Mouse (Mus musculus): ENCODE measurements around the gene Lrrc4. TPM values are rescaled to one million over a fixed set of nuclear protein-coding genes. Genes with fewer than 3 reads are reported as not detected.

Gene Lrrc4
- polyA plus RNA-seq, 1 experiment, result 0.32 TPM

- no peaks in the 10 kb centered on the region for H3K27me3 ChIP-seq (ENCODE audit: control insufficient read depth, insufficient read depth, insufficient read length)
- H3K36me3 ChIP-seq (ENCODE audit: control insufficient read depth, insufficient read depth), result peaks cover 22% of the 10 kb centered on the region
- TF ChIP-seq MAX (IDR thresholded peaks at IDR 0.05), result no peak
- no peak for TF ChIP-seq FOSL1 (IDR thresholded peaks at IDR 0.05; ENCODE audit: insufficient read depth, low read length, poor library complexity, severe bottlenecking)
- no peak for TF ChIP-seq CTCF (IDR thresholded peaks at IDR 0.05; ENCODE audit: control insufficient read depth, insufficient read depth, insufficient read length)
- no peak for TF ChIP-seq CEBPB (IDR thresholded peaks at IDR 0.05; ENCODE audit: low read depth)
- no peak for TF ChIP-seq USF1 (IDR thresholded peaks at IDR 0.05; ENCODE audit: low read depth)
- no peak for TF ChIP-seq MYOG (IDR thresholded peaks at IDR 0.05; ENCODE audit: control insufficient read depth, extremely low read depth, insufficient read length)
- TF ChIP-seq MYOD1 (IDR thresholded peaks at IDR 0.05; ENCODE audit: control insufficient read depth, insufficient read length, low read depth), result no peak
- no peaks in the 10 kb centered on the region for H3K79me2 ChIP-seq (ENCODE audit: control insufficient read depth, insufficient read depth)
- no peak overlapping the region for H3K4me3 ChIP-seq (ENCODE audit: insufficient read depth, poor library complexity, severe bottlenecking)
- no peak overlapping the region for H3ac ChIP-seq (ENCODE audit: control insufficient read depth, insufficient read length, low read depth)
- H3K79me3 ChIP-seq (ENCODE audit: low read depth), result no peaks in the 10 kb centered on the region
Observed at GRCm38 (mm10) chr6:28814895-28815294, 16.7 kb downstream of the Lrrc4 start.

GRCm38 (mm10) chr6:28813057-28813456 lies 18.5 kb downstream of the Lrrc4 start:
- Histone ChIP-seq H3K36me3 (ENCODE audit: control insufficient read depth, insufficient read depth) (peaks cover 17% of the 10 kb centered on the region), H3ac (ENCODE audit: control insufficient read depth, insufficient read length, low read depth) (no peak overlapping the region), H3K79me2 (ENCODE audit: control insufficient read depth, insufficient read depth) (no peaks in the 10 kb centered on the region), H3K4me3 (ENCODE audit: insufficient read depth, poor library complexity, severe bottlenecking) (no peak overlapping the region), H3K27me3 (ENCODE audit: control insufficient read depth, insufficient read depth, insufficient read length) (no peaks in the 10 kb centered on the region), H3K79me3 (ENCODE audit: low read depth) (no peaks in the 10 kb centered on the region)
- TF ChIP-seq CEBPB (IDR thresholded peaks at IDR 0.05; ENCODE audit: low read depth), result no peak
- no peak for TF ChIP-seq USF1 (IDR thresholded peaks at IDR 0.05; ENCODE audit: low read depth)
- TF ChIP-seq MYOG (IDR thresholded peaks at IDR 0.05; ENCODE audit: control insufficient read depth, extremely low read depth, insufficient read length), result no peak
- no peak for TF ChIP-seq MYOD1 (IDR thresholded peaks at IDR 0.05; ENCODE audit: control insufficient read depth, insufficient read length, low read depth)
- TF ChIP-seq CTCF (IDR thresholded peaks at IDR 0.05; ENCODE audit: control insufficient read depth, insufficient read depth, insufficient read length), result no peak
- TF ChIP-seq FOSL1 (IDR thresholded peaks at IDR 0.05; ENCODE audit: insufficient read depth, low read length, poor library complexity, severe bottlenecking), result no peak
- no peak for TF ChIP-seq MAX (IDR thresholded peaks at IDR 0.05)

GRCm38 (mm10) chr6:28804751-28805150 lies 26.8 kb downstream of the Lrrc4 start:
- no peaks in the 10 kb centered on the region for H3K27me3 ChIP-seq (ENCODE audit: control insufficient read depth, insufficient read depth, insufficient read length)
- no peak for TF ChIP-seq MYOG (IDR thresholded peaks at IDR 0.05; ENCODE audit: control insufficient read depth, extremely low read depth, insufficient read length)
- TF ChIP-seq CTCF (IDR thresholded peaks at IDR 0.05; ENCODE audit: control insufficient read depth, insufficient read depth, insufficient read length), result no peak
- no peak for TF ChIP-seq FOSL1 (IDR thresholded peaks at IDR 0.05; ENCODE audit: insufficient read depth, low read length, poor library complexity, severe bottlenecking)
- TF ChIP-seq MYOD1 (IDR thresholded peaks at IDR 0.05; ENCODE audit: control insufficient read depth, insufficient read length, low read depth), result no peak
- TF ChIP-seq MAX (IDR thresholded peaks at IDR 0.05), result no peak
- no peak for TF ChIP-seq USF1 (IDR thresholded peaks at IDR 0.05; ENCODE audit: low read depth)
- TF ChIP-seq CEBPB (IDR thresholded peaks at IDR 0.05; ENCODE audit: low read depth), result no peak

GRCm38 (mm10) chr6:28803678-28804279 lies 27.8 kb downstream of the Lrrc4 start:
- Histone ChIP-seq H3K4me3 (ENCODE audit: insufficient read depth, poor library complexity, severe bottlenecking) (no peak overlapping the region), H3K36me3 (ENCODE audit: control insufficient read depth, insufficient read depth) (peaks cover 62% of the 10 kb centered on the region), H3ac (ENCODE audit: control insufficient read depth, insufficient read length, low read depth) (no peak overlapping the region), H3K79me2 (ENCODE audit: control insufficient read depth, insufficient read depth) (no peaks in the 10 kb centered on the region), H3K79me3 (ENCODE audit: low read depth) (peaks cover 3% of the 10 kb centered on the region), H3K27me3 (ENCODE audit: control insufficient read depth, insufficient read depth, insufficient read length) (no peaks in the 10 kb centered on the region)
- TF ChIP-seq CTCF (IDR thresholded peaks at IDR 0.05; ENCODE audit: control insufficient read depth, insufficient read depth, insufficient read length) (no peak), FOSL1 (IDR thresholded peaks at IDR 0.05; ENCODE audit: insufficient read depth, low read length, poor library complexity, severe bottlenecking) (no peak), MAX (IDR thresholded peaks at IDR 0.05) (no peak), CEBPB (IDR thresholded peaks at IDR 0.05; ENCODE audit: low read depth) (no peak), MYOG (IDR thresholded peaks at IDR 0.05; ENCODE audit: control insufficient read depth, extremely low read depth, insufficient read length) (no peak), USF1 (IDR thresholded peaks at IDR 0.05; ENCODE audit: low read depth) (no peak), MYOD1 (IDR thresholded peaks at IDR 0.05; ENCODE audit: control insufficient read depth, insufficient read length, low read depth) (no peak)

More at GRCm38 (mm10) chr6:28804751-28805150, 26.8 kb downstream of the Lrrc4 start:
- peaks cover 62% of the 10 kb centered on the region for H3K36me3 ChIP-seq (ENCODE audit: control insufficient read depth, insufficient read depth)
- H3ac ChIP-seq (ENCODE audit: control insufficient read depth, insufficient read length, low read depth), result no peak overlapping the region
- H3K79me2 ChIP-seq (ENCODE audit: control insufficient read depth, insufficient read depth), result no peaks in the 10 kb centered on the region
- H3K4me3 ChIP-seq (ENCODE audit: insufficient read depth, poor library complexity, severe bottlenecking), result no peak overlapping the region
- H3K79me3 ChIP-seq (ENCODE audit: low read depth), result no peaks in the 10 kb centered on the region

- Histone ChIP-seq H3ac (ENCODE audit: control insufficient read depth, insufficient read length, low read depth) (no peak overlapping the region), H3K79me2 (ENCODE audit: control insufficient read depth, insufficient read depth) (no peaks in the 10 kb centered on the region), H3K27me3 (ENCODE audit: control insufficient read depth, insufficient read depth, insufficient read length) (no peaks in the 10 kb centered on the region), H3K79me3 (ENCODE audit: low read depth) (peaks cover 3% of the 10 kb centered on the region), H3K36me3 (ENCODE audit: control insufficient read depth, insufficient read depth) (peaks cover 70% of the 10 kb centered on the region), H3K4me3 (ENCODE audit: insufficient read depth, poor library complexity, severe bottlenecking) (no peak overlapping the region)
- TF ChIP-seq CTCF (IDR thresholded peaks at IDR 0.05; ENCODE audit: control insufficient read depth, insufficient read depth, insufficient read length) (no peak), MAX (IDR thresholded peaks at IDR 0.05) (no peak), USF1 (IDR thresholded peaks at IDR 0.05; ENCODE audit: low read depth) (no peak), MYOG (IDR thresholded peaks at IDR 0.05; ENCODE audit: control insufficient read depth, extremely low read depth, insufficient read length) (no peak), CEBPB (IDR thresholded peaks at IDR 0.05; ENCODE audit: low read depth) (no peak), MYOD1 (IDR thresholded peaks at IDR 0.05; ENCODE audit: control insufficient read depth, insufficient read length, low read depth) (no peak), FOSL1 (IDR thresholded peaks at IDR 0.05; ENCODE audit: insufficient read depth, low read length, poor library complexity, severe bottlenecking) (no peak)
Observed at GRCm38 (mm10) chr6:28800976-28801375, 30.6 kb downstream of the Lrrc4 start.

Data from C2C12 (cell line).